Mouse (Mus musculus) hindbrain, embryonic 11.5 days (tissue): ENCODE data around the gene Hoxa6. TPM values are rescaled to one million over a fixed set of nuclear protein-coding genes. Genes with fewer than 3 reads are reported as not detected.

Source experiments
- ATAC-seq: fragments of 200-750 bp; cut with Nextera tagmentation; 2 replicates; pipeline ENCODE4 v1.8.0; 2017; ENCODE audit warnings: mild to moderate bottlenecking, moderate TSS enrichment, moderate library complexity; ENCODE audit not compliant: low FRiP score
- DNase-seq: peaks from one replicate; pipeline ENCODE4 v3.0.0-alpha.2; 2015; ENCODE audit warnings: low spot score
- H3K27ac ChIP-seq: fragments of 300-500 bp; sonication (generic); 2 replicates; pipeline ENCODE4 v1.5.1; 2014; ENCODE audit warnings: mild to moderate bottlenecking, low read depth, low read length
- H3K27me3 ChIP-seq: fragments of 300-500 bp; sonication (generic); 2 replicates; pipeline ENCODE4 v1.6.1; 2014; ENCODE audit warnings: mild to moderate bottlenecking, low read length, moderate library complexity, mixed read lengths; ENCODE audit not compliant: control insufficient read depth, insufficient read depth
- H3K36me3 ChIP-seq: fragments of 300-500 bp; sonication (generic); 2 replicates; pipeline ENCODE4 v1.6.1; 2014; ENCODE audit warnings: mild to moderate bottlenecking, low read length, moderate library complexity, mixed read lengths; ENCODE audit not compliant: control insufficient read depth, insufficient read depth
- H3K4me1 ChIP-seq: fragments of 300-500 bp; sonication (generic); replicated peaks from 2 replicates; pipeline ENCODE4 v1.6.1; 2014; ENCODE audit warnings: low read length, mixed read lengths; ENCODE audit not compliant: control insufficient read depth, insufficient read depth
- H3K4me2 ChIP-seq: fragments of 300-500 bp; sonication (generic); replicated peaks from 2 replicates; pipeline ENCODE4 v1.6.1; 2014; ENCODE audit warnings: mild to moderate bottlenecking, low read depth, low read length
- H3K4me3 ChIP-seq: fragments of 300-500 bp; sonication (generic); 2 replicates; pipeline ENCODE4 v1.5.1; 2014; ENCODE audit warnings: low read depth, low read length
- H3K9ac ChIP-seq: fragments of 300-500 bp; sonication (generic); 2 replicates; pipeline ENCODE4 v1.6.1; 2014; ENCODE audit warnings: low read depth, low read length
- H3K9me3 ChIP-seq: fragments of 300-500 bp; sonication (generic); 2 replicates; pipeline ENCODE4 v1.6.1; 2016; ENCODE audit warnings: low read length; ENCODE audit not compliant: control insufficient read depth
- WGBS: fragments of 180-500 bp; shearing (Covaris S2); extraction: QIAGEN DNeasy Blood & Tissue Kit; methylation state at CpG from one replicate; pipeline ENCODE4 v1.1.7; 2014; 5-methylcytosine and 5-hydroxymethylcytosine counted together
- polyA plus RNA-seq: library from polyadenylated mRNA; unstranded; fragments of >200 nt; fragmentation: Nextera tagmentation; extraction: Ambion mirVana; gene quantifications from 2 replicates; pipeline ENCODE4 v1.2.1, GENCODE M21; 2014

Gene Hoxa6
- polyA plus RNA-seq, 1 experiment from 2014 or later, result 2.1 TPM

- Histone ChIP-seq H3K4me3 (no peak overlapping the region), H3K4me1 (peaks cover 8% of the 10 kb centered on the region; the same call in 1 of the 2 replicates), H3K36me3 (no peaks in the 10 kb centered on the region), H3K27me3 (peaks cover 97% of the 10 kb centered on the region), H3K4me2 (no peak overlapping the region), H3K27ac (no peak overlapping the region), H3K9me3 (no peaks in the 10 kb centered on the region), H3K9ac (no peak overlapping the region)
- ATAC-seq, result no peak
- DNase-seq, result peak; percentile 71
- WGBS, result 21% methylated on average over 9 of the region's 9 CpGs
Observed at GRCm38 (mm10) chr6:52219234-52219942, 10.9 kb upstream of the Hoxa6 start.

- 7% methylated on average over 14 of the region's 14 CpGs for WGBS
- H3K9ac ChIP-seq, result no peak overlapping the region
- no peak overlapping the region for H3K4me2 ChIP-seq
- ATAC-seq (no peak), DNase-seq (peak; percentile 70)
- no peaks in the 10 kb centered on the region for H3K36me3 ChIP-seq
- peaks cover 8% of the 10 kb centered on the region; the same call in 1 of the 2 replicates for H3K4me1 ChIP-seq
- H3K27ac ChIP-seq, result no peak overlapping the region
- no peaks in the 10 kb centered on the region for H3K9me3 ChIP-seq
- H3K4me3 ChIP-seq, result no peak overlapping the region
- H3K27me3 ChIP-seq, result peaks cover 99% of the 10 kb centered on the region
Observed at GRCm38 (mm10) chr6:52218643-52219215, 10.2 kb upstream of the Hoxa6 start.

GRCm38 (mm10) chr6:52217895-52218642, 9.5 kb upstream of the Hoxa6 start:
- peaks cover 99% of the 10 kb centered on the region for H3K27me3 ChIP-seq
- no peaks in the 10 kb centered on the region for H3K36me3 ChIP-seq
- 6% methylated on average over 23 of the region's 23 CpGs for WGBS
- no peaks in the 10 kb centered on the region for H3K9me3 ChIP-seq
- peak overlapping the region; percentile 49; the same call in 1 of the 2 replicates for H3K4me2 ChIP-seq
- H3K4me1 ChIP-seq, result peaks cover 8% of the 10 kb centered on the region; the same call in 1 of the 2 replicates
- H3K9ac ChIP-seq, result no peak overlapping the region
- DNase-seq, result peak; percentile 71
- H3K4me3 ChIP-seq, result peak overlapping the region; percentile 25
- no peak for ATAC-seq
- no peak overlapping the region for H3K27ac ChIP-seq

- Histone ChIP-seq H3K4me3 (peak overlapping the region; percentile 25), H3K36me3 (no peaks in the 10 kb centered on the region), H3K27me3 (peaks cover 99% of the 10 kb centered on the region), H3K4me1 (peaks cover 8% of the 10 kb centered on the region; the same call in 1 of the 2 replicates), H3K27ac (no peak overlapping the region), H3K4me2 (peak overlapping the region; percentile 49), H3K9ac (no peak overlapping the region), H3K9me3 (no peaks in the 10 kb centered on the region)
- DNase-seq (no peak), ATAC-seq (peak; percentile 79)
- under 1% methylated on average over 23 of the region's 25 CpGs for WGBS
Observed at GRCm38 (mm10) chr6:52217459-52217768, 8.9 kb upstream of the Hoxa6 start.

- Histone ChIP-seq H3K4me1 (peaks cover 8% of the 10 kb centered on the region; the same call in 1 of the 2 replicates), H3K27me3 (peaks cover 99% of the 10 kb centered on the region), H3K36me3 (no peaks in the 10 kb centered on the region), H3K27ac (0 out of 2 replicates have a peak overlapping the region, but pooled peaks have one; percentile 33), H3K4me3 (peak overlapping the region; percentile 25), H3K4me2 (peak overlapping the region; percentile 49), H3K9me3 (no peaks in the 10 kb centered on the region), H3K9ac (no peak overlapping the region)
- peak; percentile 68 for DNase-seq
- 2% methylated on average over 60 of the region's 60 CpGs for WGBS
- ATAC-seq, result peak; percentile 36; the same call in 1 of the 2 replicates
Observed at GRCm38 (mm10) chr6:52216691-52217458, 8.4 kb upstream of the Hoxa6 start.

- Histone ChIP-seq H3K9ac (no peak overlapping the region), H3K4me3 (no peak overlapping the region), H3K27ac (no peak overlapping the region), H3K4me1 (peaks cover 5% of the 10 kb centered on the region; the same call in 1 of the 2 replicates), H3K4me2 (no peak overlapping the region), H3K27me3 (peaks cover 99% of the 10 kb centered on the region), H3K9me3 (no peaks in the 10 kb centered on the region), H3K36me3 (no peaks in the 10 kb centered on the region)
- DNase-seq, result peak; percentile 61
- ATAC-seq, result no peak
- WGBS, result 2% methylated on average over 30 of the region's 30 CpGs
Observed at GRCm38 (mm10) chr6:52215771-52216535, 7.4 kb upstream of the Hoxa6 start.

- no peak for DNase-seq
- Histone ChIP-seq H3K27ac (no peak overlapping the region), H3K27me3 (peaks cover 97% of the 10 kb centered on the region), H3K4me1 (peaks cover 5% of the 10 kb centered on the region; the same call in 1 of the 2 replicates), H3K9ac (no peak overlapping the region), H3K36me3 (no peaks in the 10 kb centered on the region), H3K4me3 (no peak overlapping the region), H3K4me2 (no peak overlapping the region), H3K9me3 (no peaks in the 10 kb centered on the region)
- WGBS, result 15% methylated on average over 3 of the region's 3 CpGs
- ATAC-seq, result no peak
Observed at GRCm38 (mm10) chr6:52215070-52215469, 6.5 kb upstream of the Hoxa6 start.

GRCm38 (mm10) chr6:52214271-52214670, 5.7 kb upstream of the Hoxa6 start:
- Histone ChIP-seq H3K4me3 (no peak overlapping the region), H3K27me3 (peaks cover 97% of the 10 kb centered on the region), H3K27ac (no peak overlapping the region), H3K36me3 (no peaks in the 10 kb centered on the region), H3K9ac (no peak overlapping the region), H3K9me3 (no peaks in the 10 kb centered on the region), H3K4me1 (peaks cover 5% of the 10 kb centered on the region; the same call in 1 of the 2 replicates), H3K4me2 (no peak overlapping the region)
- ATAC-seq (no peak), DNase-seq (no peak)
- 8% methylated on average over 5 of the region's 5 CpGs for WGBS
